Mouse (Mus musculus) stomach, postnatal 0 days (tissue): ENCODE data around the gene Ush2a.

Source experiments
- CTCF ChIP-seq: IDR thresholded peaks from 2 replicates; pipeline ENCODE4 v1.5.1; 2016; ENCODE audit warnings: antibody characterized with exemption, low read depth, mild to moderate bottlenecking, moderate library complexity
- EP300 ChIP-seq: optimal IDR thresholded peaks from 2 replicates; pipeline ENCODE3; 2016; ENCODE audit warnings: antibody characterized with exemption

- TF ChIP-seq CTCF (no peak), EP300 (no peak)
These were observed 738.2 kb downstream of the Ush2a start for GRCm38 (mm10) chr1:188999981-189000380.
